Mouse (Mus musculus): ENCODE measurements around the gene Il21r. TPM values are rescaled to one million over a fixed set of nuclear protein-coding genes. Genes with fewer than 3 reads are reported as not detected.

Gene Il21r
- total RNA-seq, 1 experiment from 2014 or later, result 3.3 TPM

- ATAC-seq (replicated peaks; ENCODE audit: low read depth, poor library complexity, severe bottlenecking), result peak; percentile 95
These were observed 27.1 kb downstream of the Il21r start for GRCm38 (mm10) chr7:125630317-125630716.

- ATAC-seq (replicated peaks; ENCODE audit: low read depth, poor library complexity, severe bottlenecking), result no peak
These were observed 27.8 kb downstream of the Il21r start for GRCm38 (mm10) chr7:125630989-125631388.

GRCm38 (mm10) chr7:125637220-125638140, 34.3 kb downstream of the Il21r start:
- ATAC-seq (replicated peaks; ENCODE audit: low read depth, poor library complexity, severe bottlenecking), result peak; percentile 20

GRCm38 (mm10) chr7:125638376-125638775, 35.1 kb downstream of the Il21r start:
- no peak for ATAC-seq (replicated peaks; ENCODE audit: low read depth, poor library complexity, severe bottlenecking)

- peak; percentile 56 for ATAC-seq (replicated peaks; ENCODE audit: low read depth, poor library complexity, severe bottlenecking)
These were observed 35.7 kb downstream of the Il21r start for GRCm38 (mm10) chr7:125638870-125639386.

GRCm38 (mm10) chr7:125643880-125644279, 40.7 kb downstream of the Il21r start:
- ATAC-seq (replicated peaks; ENCODE audit: low read depth, poor library complexity, severe bottlenecking), result peak; percentile 92

- no peak for ATAC-seq (replicated peaks; ENCODE audit: low read depth, poor library complexity, severe bottlenecking)
These were observed 42.2 kb downstream of the Il21r start for GRCm38 (mm10) chr7:125645413-125645812.

GRCm38 (mm10) chr7:125649013-125649412, 45.8 kb downstream of the Il21r start:
- no peak for ATAC-seq (replicated peaks; ENCODE audit: low read depth, poor library complexity, severe bottlenecking)

- ATAC-seq (replicated peaks; ENCODE audit: low read depth, poor library complexity, severe bottlenecking), result no peak
These were observed 54.3 kb downstream of the Il21r start for GRCm38 (mm10) chr7:125657511-125657910.

- ATAC-seq (replicated peaks; ENCODE audit: low read depth, poor library complexity, severe bottlenecking), result no peak
These were observed 60.4 kb downstream of the Il21r start for GRCm38 (mm10) chr7:125663654-125664053.

GRCm38 (mm10) chr7:125670865-125671264, 67.6 kb downstream of the Il21r start:
- ATAC-seq (replicated peaks; ENCODE audit: low read depth, poor library complexity, severe bottlenecking), result no peak

- no peak for ATAC-seq (replicated peaks; ENCODE audit: low read depth, poor library complexity, severe bottlenecking)
These were observed 68.2 kb downstream of the Il21r start for GRCm38 (mm10) chr7:125671396-125671795.

- peak; percentile 70 for ATAC-seq (replicated peaks; ENCODE audit: low read depth, poor library complexity, severe bottlenecking)
These were observed 71.7 kb downstream of the Il21r start for GRCm38 (mm10) chr7:125674916-125675315.

GRCm38 (mm10) chr7:125678756-125679155, 75.5 kb downstream of the Il21r start:
- ATAC-seq (replicated peaks; ENCODE audit: low read depth, poor library complexity, severe bottlenecking), result no peak

GRCm38 (mm10) chr7:125679936-125680335, 76.7 kb downstream of the Il21r start:
- ATAC-seq (replicated peaks; ENCODE audit: low read depth, poor library complexity, severe bottlenecking), result no peak

Other genes with a start within 250 kb of the Il21r start
- 6.1 and 6.9 TPM in 2 replicates for gene Kdm8, start 158.8 kb upstream of the Il21r start, total RNA-seq (2017)
- gene Nsmce1, start 111.8 kb upstream of the Il21r start, total RNA-seq (2017), result 75.2 and 99.7 TPM in 2 replicates
- gene Il4ra, start 51.3 kb upstream of the Il21r start, total RNA-seq (2017), result 21.2 and 23.0 TPM in 2 replicates
- 33.7 and 52.9 TPM in 2 replicates for gene Gtf3c1, start 104.4 kb downstream of the Il21r start, total RNA-seq (2017)
- 8.6 and 13.2 TPM in 2 replicates for gene D430042O09Rik, start 104.5 kb downstream of the Il21r start, total RNA-seq (2017)